Mouse (Mus musculus) bone marrow macrophage, adult 2 months (primary cell): Measurements from ENCODE around the gene Ksr1. TPM values are rescaled to one million over a fixed set of nuclear protein-coding genes. Genes with fewer than 3 reads are reported as not detected.

Experiments
- H3K27ac ChIP-seq: 2 replicates; pipeline ENCODE4 v1.5.1; 2012; ENCODE audit warnings: low read depth, low read length; ENCODE audit not compliant: insufficient read depth
- H3K4me1 ChIP-seq: 2 replicates; pipeline ENCODE4 v1.6.1; 2012; ENCODE audit warnings: low read length; ENCODE audit not compliant: control insufficient read depth, insufficient read depth
- H3K4me3 ChIP-seq: 2 replicates; pipeline ENCODE4 v1.5.1; 2012; ENCODE audit warnings: mild to moderate bottlenecking, low read length, moderate library complexity; ENCODE audit not compliant: insufficient read depth
- CTCF ChIP-seq: IDR thresholded peaks from 2 replicates; pipeline ENCODE4 v1.5.1; 2012; ENCODE audit warnings: low read depth, mild to moderate bottlenecking, low read length, moderate library complexity
- POLR2A ChIP-seq: IDR thresholded peaks from 2 replicates; pipeline ENCODE4 v1.6.1; 2012; ENCODE audit warnings: mild to moderate bottlenecking, low read depth, low read length, borderline replicate concordance
- polyA plus RNA-seq: library from polyadenylated mRNA; stranded (reverse); fragments of >200 nt; gene quantifications from 2 replicates; pipeline ENCODE4 v1.2.4, GENCODE M21; 2012; ENCODE audit not compliant: missing spikeins, insufficient read depth, insufficient read length

Ksr1 gene
- polyA plus RNA-seq, 1 experiment: 6.0 TPM

- Histone ChIP-seq H3K4me3 (peak overlapping the region; percentile 64), H3K27ac (peak overlapping the region; percentile 68), H3K4me1 (peaks cover 29% of the 10 kb centered on the region)
- no peak for TF ChIP-seq CTCF
- no peak for TF ChIP-seq POLR2A
Measured at GRCm38 (mm10) chr11:78982513-78983291, 163.5 kb downstream of the Ksr1 start.

- Histone ChIP-seq H3K4me3 (no peak overlapping the region; the same call in 1 of the 2 replicates), H3K27ac (peak overlapping the region; percentile 68; the same call in 1 of the 2 replicates), H3K4me1 (peaks cover 29% of the 10 kb centered on the region)
- no peak for TF ChIP-seq POLR2A
- no peak for TF ChIP-seq CTCF
Measured at GRCm38 (mm10) chr11:78982042-78982441, 164.2 kb downstream of the Ksr1 start.

- Histone ChIP-seq H3K4me3 (no peak overlapping the region), H3K4me1 (peaks cover 22% of the 10 kb centered on the region), H3K27ac (no peak overlapping the region)
- TF ChIP-seq CTCF (no peak), POLR2A (no peak)
Measured at GRCm38 (mm10) chr11:78980083-78980634, 166.0 kb downstream of the Ksr1 start.

GRCm38 (mm10) chr11:78978176-78979019, 167.8 kb downstream of the Ksr1 start:
- Histone ChIP-seq H3K4me3 (no peak overlapping the region), H3K4me1 (peaks cover 16% of the 10 kb centered on the region), H3K27ac (no peak overlapping the region)
- TF ChIP-seq CTCF (no peak), POLR2A (no peak)

- H3K27ac ChIP-seq: no peak overlapping the region
Measured at GRCm38 (mm10) chr11:78976731-78977510, 169.3 kb downstream of the Ksr1 start.

GRCm38 (mm10) chr11:78973381-78974150, 172.6 kb downstream of the Ksr1 start:
- Histone ChIP-seq H3K4me1 (peaks cover 3% of the 10 kb centered on the region; the same call in 1 of the 2 replicates), H3K4me3 (no peak overlapping the region), H3K27ac (no peak overlapping the region)
- TF ChIP-seq POLR2A (no peak), CTCF (no peak)

More at GRCm38 (mm10) chr11:78976731-78977510, 169.3 kb downstream of the Ksr1 start:
- Histone ChIP-seq H3K4me3 (no peak overlapping the region), H3K4me1 (peaks cover 4% of the 10 kb centered on the region)
- TF ChIP-seq CTCF (no peak), POLR2A (no peak)

- TF ChIP-seq CTCF (no peak), POLR2A (no peak)
- Histone ChIP-seq H3K4me3 (no peak overlapping the region), H3K27ac (no peak overlapping the region), H3K4me1 (peaks cover 3% of the 10 kb centered on the region; the same call in 1 of the 2 replicates)
Measured at GRCm38 (mm10) chr11:78972811-78973351, 173.3 kb downstream of the Ksr1 start.

GRCm38 (mm10) chr11:78972328-78972727, 173.9 kb downstream of the Ksr1 start:
- Histone ChIP-seq H3K4me1 (peaks cover 3% of the 10 kb centered on the region; the same call in 1 of the 2 replicates), H3K4me3 (no peak overlapping the region), H3K27ac (no peak overlapping the region)
- TF ChIP-seq POLR2A (no peak), CTCF (no peak)
